Mouse (Mus musculus): ENCODE data around the gene Fig4. TPM values are rescaled to one million over a fixed set of nuclear protein-coding genes. Genes with fewer than 3 reads are reported as not detected.

The Fig4 gene
- polyA plus RNA-seq, 1 experiment from 2014 or later: 10.1 TPM

DNA sequence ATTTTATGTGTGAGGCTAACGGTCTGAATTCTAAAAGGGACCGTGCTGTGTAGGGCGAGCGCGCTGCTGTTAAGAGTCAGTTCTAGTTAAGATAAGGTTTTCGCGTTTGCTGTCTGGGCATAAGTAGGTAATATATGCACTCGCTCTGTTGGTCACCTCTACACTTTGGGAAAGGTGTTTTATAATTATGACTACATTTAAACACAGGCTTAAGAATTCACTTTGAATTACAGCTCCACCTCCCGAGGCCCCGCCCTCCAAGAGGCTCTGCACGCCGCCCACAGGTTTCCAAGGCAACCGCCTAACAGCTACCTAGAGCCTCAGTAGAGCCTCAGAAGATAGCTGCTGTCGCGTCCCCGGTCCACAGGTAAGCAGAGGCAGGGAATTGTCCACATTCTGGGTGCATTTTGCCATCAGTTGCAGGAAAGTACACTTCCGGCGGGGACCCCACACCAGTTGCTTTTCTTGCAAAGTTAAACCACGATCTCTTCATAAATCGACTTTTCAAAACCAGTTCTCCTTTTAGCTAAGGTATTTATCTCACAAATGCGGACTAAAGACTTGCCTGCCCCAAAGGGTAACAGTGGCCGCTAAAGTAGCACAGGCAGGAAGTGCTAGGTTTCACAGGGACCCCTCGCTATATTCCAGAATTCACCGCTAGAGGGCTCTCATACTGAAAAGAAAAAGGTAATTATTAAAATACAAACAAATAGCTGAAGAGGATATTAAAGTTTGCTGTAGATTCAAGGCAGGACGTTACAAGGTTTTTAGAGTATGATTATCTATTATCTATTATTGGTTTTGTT is 782 bp upstream of the Fig4 start, which contains the start of gene Ak9:
TSS of gene Ak9 (plus strand) at position 342 of the 806 bp plus-strand sequence.
- no peaks in the 10 kb centered on the region for H3K27me3 ChIP-seq (ENCODE audit: control insufficient read depth, insufficient read depth, low read length)
- WGBS: under 1% methylated on average over 25 of the region's 25 CpGs
- peak; percentile 86 for ATAC-seq (ENCODE audit: low FRiP score, low TSS enrichment)

DNA sequence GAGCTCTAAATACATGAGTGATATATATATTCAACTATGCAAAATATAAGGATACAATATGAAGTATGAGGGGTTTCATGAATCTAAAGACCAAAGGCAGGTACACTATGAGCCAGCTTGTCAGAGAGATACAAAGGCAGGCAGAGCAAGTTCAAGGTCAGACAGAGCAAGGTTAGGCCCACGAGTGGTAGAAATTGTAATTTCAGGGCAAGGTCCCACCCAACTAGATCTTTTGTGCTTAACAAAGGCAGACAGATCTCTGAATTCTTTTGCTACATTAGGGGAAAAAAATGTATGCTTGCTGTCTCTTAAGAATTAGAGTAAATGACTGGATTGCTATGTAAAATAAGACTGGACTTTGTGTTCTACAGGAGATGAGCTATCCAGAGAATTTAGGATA is 2.9 kb downstream of the Fig4 start:
- DNase-seq (ENCODE audit: low spot score) (no peak), ATAC-seq (ENCODE audit: low FRiP score, low TSS enrichment) (no peak)
- no peaks in the 10 kb centered on the region for H3K36me3 ChIP-seq (ENCODE audit: control insufficient read depth, insufficient read depth, low read length)
- no peak overlapping the region for H3K27ac ChIP-seq (replicated peaks)
- H3K9ac ChIP-seq (ENCODE audit: low read length): no peak overlapping the region
- no peak overlapping the region for H3K4me2 ChIP-seq (replicated peaks; ENCODE audit: low read depth)
- H3K27me3 ChIP-seq (ENCODE audit: control insufficient read depth, insufficient read depth, low read length): no peaks in the 10 kb centered on the region
- H3K9me3 ChIP-seq (ENCODE audit: control insufficient read depth, low read length): no peaks in the 10 kb centered on the region
- 38% methylated on average over 1 of the region's 1 CpGs for WGBS
- TF ChIP-seq CTCF (IDR thresholded peaks at IDR 0.05; ENCODE audit: low read depth): no peak
- no peak for TF ChIP-seq EP300 (optimal IDR thresholded peaks at IDR 0.05)
- no peaks in the 10 kb centered on the region for H3K4me1 ChIP-seq (replicated peaks; ENCODE audit: control insufficient read depth, insufficient read depth)
- no peak overlapping the region for H3K4me3 ChIP-seq (ENCODE audit: low read depth, low read length)

More for the DNA sequence above, 782 bp upstream of the Fig4 start, which contains the start of gene Ak9:
- no peaks in the 10 kb centered on the region for H3K36me3 ChIP-seq (ENCODE audit: control insufficient read depth, insufficient read depth, low read length)
- peak within 1 kb of the TSS; percentile 84 for H3K27ac ChIP-seq (replicated peaks)
- H3K4me2 ChIP-seq (replicated peaks; ENCODE audit: low read depth): peak within 1 kb of the TSS; percentile 95
- DNase-seq (ENCODE audit: low spot score): peak; percentile 90
- H3K9ac ChIP-seq (ENCODE audit: low read length): peak within 1 kb of the TSS; percentile 87
- TF ChIP-seq EP300 (optimal IDR thresholded peaks at IDR 0.05) (no peak), CTCF (IDR thresholded peaks at IDR 0.05; ENCODE audit: low read depth) (peak; percentile 79)
- H3K4me3 ChIP-seq (ENCODE audit: low read depth, low read length): peak within 1 kb of the TSS; percentile 92
- no peaks in the 10 kb centered on the region for H3K9me3 ChIP-seq (ENCODE audit: control insufficient read depth, low read length)
- H3K4me1 ChIP-seq (replicated peaks; ENCODE audit: control insufficient read depth, insufficient read depth): no peaks in the 10 kb centered on the region

DNA sequence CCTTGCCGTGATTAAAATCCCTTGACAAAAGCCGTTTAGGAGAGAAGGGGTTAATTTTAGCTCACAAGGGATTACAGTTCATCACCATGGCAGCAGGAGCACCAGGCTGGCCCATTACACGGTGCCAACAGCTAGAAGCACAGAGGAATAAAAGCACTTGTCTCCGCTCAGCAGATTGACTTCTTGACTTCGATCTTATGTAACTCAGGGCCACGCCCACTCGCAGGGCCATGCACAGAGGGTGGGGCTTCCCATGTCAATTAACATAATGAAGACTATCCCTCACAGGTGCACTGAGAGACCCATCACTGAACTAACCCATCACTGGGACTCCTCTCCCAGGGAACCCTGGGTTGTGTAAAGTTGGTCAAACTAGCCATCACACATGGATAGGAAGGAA is 7.9 kb downstream of the Fig4 start:
- Histone ChIP-seq H3K36me3 (ENCODE audit: control insufficient read depth, insufficient read depth, low read length) (no peaks in the 10 kb centered on the region), H3K9me3 (ENCODE audit: control insufficient read depth, low read length) (no peaks in the 10 kb centered on the region), H3K27ac (replicated peaks) (no peak overlapping the region), H3K9ac (ENCODE audit: low read length) (no peak overlapping the region), H3K4me3 (ENCODE audit: low read depth, low read length) (no peak overlapping the region), H3K27me3 (ENCODE audit: control insufficient read depth, insufficient read depth, low read length) (no peaks in the 10 kb centered on the region), H3K4me1 (replicated peaks; ENCODE audit: control insufficient read depth, insufficient read depth) (no peaks in the 10 kb centered on the region), H3K4me2 (replicated peaks; ENCODE audit: low read depth) (no peak overlapping the region)
- 33% methylated on average over 7 of the region's 7 CpGs for WGBS
- TF ChIP-seq CTCF (IDR thresholded peaks at IDR 0.05; ENCODE audit: low read depth): no peak
- TF ChIP-seq EP300 (optimal IDR thresholded peaks at IDR 0.05): no peak
- ATAC-seq (ENCODE audit: low FRiP score, low TSS enrichment) (no peak), DNase-seq (ENCODE audit: low spot score) (no peak)

DNA sequence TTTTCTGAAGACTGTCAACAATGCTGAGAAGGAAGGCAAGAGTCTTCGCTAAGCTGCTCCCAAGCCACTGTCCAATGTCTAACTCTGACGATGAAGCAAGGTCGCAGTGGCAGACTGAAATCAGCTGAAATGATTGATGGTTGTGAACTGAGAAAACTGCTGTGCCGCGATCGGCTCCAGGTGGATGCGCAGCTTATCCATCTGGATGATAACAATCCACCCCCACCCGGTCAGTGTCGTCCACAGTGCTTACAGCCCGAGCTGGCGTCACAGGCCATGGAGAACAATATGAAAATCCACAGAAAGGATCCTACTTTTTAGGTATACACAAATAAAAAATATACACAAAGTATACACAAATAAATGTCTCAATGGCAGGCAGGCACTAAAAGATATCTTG is 8.3 kb downstream of the Fig4 start:
- H3K9me3 ChIP-seq (ENCODE audit: control insufficient read depth, low read length): no peaks in the 10 kb centered on the region
- no peaks in the 10 kb centered on the region for H3K4me1 ChIP-seq (replicated peaks; ENCODE audit: control insufficient read depth, insufficient read depth)
- H3K27ac ChIP-seq (replicated peaks): no peak overlapping the region
- H3K4me3 ChIP-seq (ENCODE audit: low read depth, low read length): no peak overlapping the region
- 59% methylated on average over 11 of the region's 11 CpGs for WGBS
- H3K27me3 ChIP-seq (ENCODE audit: control insufficient read depth, insufficient read depth, low read length): no peaks in the 10 kb centered on the region
- no peak overlapping the region for H3K4me2 ChIP-seq (replicated peaks; ENCODE audit: low read depth)
- no peak overlapping the region for H3K9ac ChIP-seq (ENCODE audit: low read length)
- H3K36me3 ChIP-seq (ENCODE audit: control insufficient read depth, insufficient read depth, low read length): no peaks in the 10 kb centered on the region
- TF ChIP-seq EP300 (optimal IDR thresholded peaks at IDR 0.05): no peak
- TF ChIP-seq CTCF (IDR thresholded peaks at IDR 0.05; ENCODE audit: low read depth): no peak
- no peak for ATAC-seq (ENCODE audit: low FRiP score, low TSS enrichment)
- DNase-seq (ENCODE audit: low spot score): no peak

DNA sequence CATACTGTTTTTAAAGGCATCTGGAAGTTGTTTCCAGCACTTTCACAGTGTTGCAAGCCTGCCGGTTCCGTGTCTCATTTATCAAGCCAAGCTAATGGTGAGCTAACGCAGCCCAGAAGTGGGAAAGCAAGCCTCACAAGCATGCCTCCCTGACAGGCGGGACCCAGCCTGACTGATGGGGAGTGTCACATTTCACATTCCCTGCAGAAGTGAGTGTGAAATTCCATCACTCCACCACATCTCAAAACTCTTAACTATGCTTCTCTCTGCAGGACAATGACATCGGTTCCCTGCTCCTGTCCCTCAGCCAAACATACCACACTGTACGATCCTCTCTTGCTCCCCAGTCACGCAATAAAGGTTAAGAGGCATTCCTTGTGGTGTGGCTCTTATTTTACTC is 10.0 kb downstream of the Fig4 start:
- Histone ChIP-seq H3K4me3 (ENCODE audit: low read depth, low read length) (no peak overlapping the region), H3K36me3 (ENCODE audit: control insufficient read depth, insufficient read depth, low read length) (no peaks in the 10 kb centered on the region), H3K4me2 (replicated peaks; ENCODE audit: low read depth) (no peak overlapping the region; the same call in 1 of the 2 replicates), H3K27ac (replicated peaks) (no peak overlapping the region), H3K9ac (ENCODE audit: low read length) (no peak overlapping the region), H3K27me3 (ENCODE audit: control insufficient read depth, insufficient read depth, low read length) (no peaks in the 10 kb centered on the region), H3K4me1 (replicated peaks; ENCODE audit: control insufficient read depth, insufficient read depth) (no peaks in the 10 kb centered on the region), H3K9me3 (ENCODE audit: control insufficient read depth, low read length) (no peaks in the 10 kb centered on the region)
- no peak for TF ChIP-seq CTCF (IDR thresholded peaks at IDR 0.05; ENCODE audit: low read depth)
- TF ChIP-seq EP300 (optimal IDR thresholded peaks at IDR 0.05): no peak
- DNase-seq (ENCODE audit: low spot score) (peak; percentile 26), ATAC-seq (ENCODE audit: low FRiP score, low TSS enrichment) (peak; percentile 76)
- 5% methylated on average over 7 of the region's 7 CpGs for WGBS

DNA sequence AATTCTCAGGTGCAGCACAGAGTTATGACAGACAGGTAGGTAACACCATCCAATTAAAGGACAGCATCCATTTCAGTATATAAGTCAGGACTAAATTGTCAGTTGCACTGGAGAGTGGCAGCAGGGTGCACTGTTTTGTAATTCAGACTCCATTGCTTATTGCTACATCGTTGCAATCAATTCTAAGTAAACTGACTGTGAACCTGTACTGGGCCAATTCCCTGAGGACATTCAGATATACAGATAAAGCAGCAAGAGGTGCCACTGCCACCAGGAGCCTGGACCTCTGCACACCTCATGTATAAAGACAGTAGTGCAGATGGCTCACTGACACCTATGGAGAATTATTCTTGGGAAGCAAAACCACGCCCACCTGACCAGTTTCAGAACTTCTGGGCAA is 12.0 kb downstream of the Fig4 start:
- H3K4me2 ChIP-seq (replicated peaks; ENCODE audit: low read depth): no peak overlapping the region
- H3K27ac ChIP-seq (replicated peaks): no peak overlapping the region
- TF ChIP-seq EP300 (optimal IDR thresholded peaks at IDR 0.05) (no peak), CTCF (IDR thresholded peaks at IDR 0.05; ENCODE audit: low read depth) (no peak)
- no peak for DNase-seq (ENCODE audit: low spot score)
- H3K27me3 ChIP-seq (ENCODE audit: control insufficient read depth, insufficient read depth, low read length): no peaks in the 10 kb centered on the region
- no peak for ATAC-seq (ENCODE audit: low FRiP score, low TSS enrichment)
- 70% methylated on average over 2 of the region's 2 CpGs for WGBS
- H3K4me3 ChIP-seq (ENCODE audit: low read depth, low read length): no peak overlapping the region
- H3K36me3 ChIP-seq (ENCODE audit: control insufficient read depth, insufficient read depth, low read length): no peaks in the 10 kb centered on the region
- H3K9me3 ChIP-seq (ENCODE audit: control insufficient read depth, low read length): no peaks in the 10 kb centered on the region
- no peaks in the 10 kb centered on the region for H3K4me1 ChIP-seq (replicated peaks; ENCODE audit: control insufficient read depth, insufficient read depth)
- H3K9ac ChIP-seq (ENCODE audit: low read length): no peak overlapping the region

Data from stomach, postnatal 0 days (tissue).